Mouse (Mus musculus) heart, postnatal 0 days (tissue): ENCODE measurements around the gene Olfr1020.

Source experiments
- CTCF ChIP-seq: IDR thresholded peaks from 2 replicates; pipeline ENCODE4 v1.5.1; 2016; ENCODE audit warnings: antibody characterized with exemption, control low read depth, low read depth
- EP300 ChIP-seq: IDR thresholded peaks from 2 replicates; pipeline ENCODE4 v1.6.1; 2016; ENCODE audit warnings: antibody characterized with exemption, low read depth

- TF ChIP-seq CTCF (no peak), EP300 (no peak)
Measured at GRCm38 (mm10) chr2:85818179-85818578, 28.7 kb upstream of the Olfr1020 start, which contains the start of gene Olfr1018.
